Mouse (Mus musculus) cerebellum, adult 2 months (tissue): ENCODE measurements at regions not wholly inside any gene's neighbourhood (a gene's known extent, or its start where the extent isn't known, plus 50 kb on each side); places are given as distances from the start of the nearest gene placed in this dataset.

Experiments
- DNase-seq, 2 experiments: peaks; one replicate each; pipeline ENCODE4 v3.0.0; 2021
- H3K27ac ChIP-seq: fragments of 200-500 bp; 2 replicates; pipeline ENCODE4 v1.5.1; 2012; ENCODE audit warnings: low read length, control low read depth, inconsistent platforms; ENCODE audit not compliant: insufficient read depth
- H3K27me3 ChIP-seq: fragments of 200-500 bp; 2 replicates; pipeline ENCODE4 v1.6.1; 2012; ENCODE audit warnings: inconsistent platforms, mild to moderate bottlenecking, low read length, moderate library complexity; ENCODE audit not compliant: control insufficient read depth, insufficient read depth
- H3K4me1 ChIP-seq: fragments of 200-500 bp; 2 replicates; pipeline ENCODE4 v1.6.1; 2011; ENCODE audit warnings: low read length; ENCODE audit not compliant: control insufficient read depth, insufficient read depth
- H3K4me3 ChIP-seq: fragments of 200-500 bp; replicated peaks from 2 replicates; pipeline ENCODE3; 2011; ENCODE audit warnings: mild to moderate bottlenecking, low read depth, low read length, control low read depth; ENCODE audit not compliant: insufficient read depth
- CTCF ChIP-seq: fragments of 200-500 bp; IDR thresholded peaks from 2 replicates; pipeline ENCODE4 v1.5.1; 2011; ENCODE audit warnings: low read depth, mild to moderate bottlenecking, control low read depth, low read length, moderate library complexity, borderline replicate concordance; ENCODE audit not compliant: insufficient read depth
- POLR2A ChIP-seq: fragments of 200-500 bp; IDR thresholded peaks from 2 replicates; pipeline ENCODE4 v1.6.1; 2011; ENCODE audit warnings: low read length, control low read depth, borderline replicate concordance; ENCODE audit not compliant: insufficient read depth
- WGBS: fragments of 180-500 bp; shearing (Covaris S2); methylation state at CpG from one replicate; pipeline ENCODE4 v1.1.7; 2018; 5-methylcytosine and 5-hydroxymethylcytosine counted together

DNA sequence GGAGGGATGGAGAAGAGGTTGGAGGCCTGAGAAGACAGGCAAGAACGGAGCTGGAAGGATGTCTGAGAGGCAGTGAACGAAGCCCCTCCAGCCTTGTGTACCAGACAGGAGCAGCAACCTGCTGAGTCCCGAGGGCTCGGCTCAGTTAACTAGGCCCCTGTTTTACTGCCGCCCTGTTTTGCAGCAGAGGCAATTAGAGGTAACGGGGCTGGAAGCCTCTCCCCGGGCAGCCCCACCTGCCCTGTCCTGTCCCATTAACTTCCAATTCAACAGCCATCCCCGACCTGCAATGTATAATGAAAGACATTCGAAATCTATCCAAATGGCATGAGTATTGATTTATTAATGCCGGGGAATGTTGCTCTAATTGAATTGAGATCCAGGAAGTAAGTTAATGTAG is 70.5 kb upstream of the Runx3 start:
- TF ChIP-seq CTCF (no peak), POLR2A (no peak)
- 88% methylated on average over 10 of the region's 10 CpGs for WGBS
- no peaks in the 10 kb centered on the region for H3K27me3 ChIP-seq
- DNase-seq, result no peak
- no peak overlapping the region for H3K4me3 ChIP-seq
- H3K4me1 ChIP-seq, result no peaks in the 10 kb centered on the region
- H3K27ac ChIP-seq, result no peak overlapping the region

DNA sequence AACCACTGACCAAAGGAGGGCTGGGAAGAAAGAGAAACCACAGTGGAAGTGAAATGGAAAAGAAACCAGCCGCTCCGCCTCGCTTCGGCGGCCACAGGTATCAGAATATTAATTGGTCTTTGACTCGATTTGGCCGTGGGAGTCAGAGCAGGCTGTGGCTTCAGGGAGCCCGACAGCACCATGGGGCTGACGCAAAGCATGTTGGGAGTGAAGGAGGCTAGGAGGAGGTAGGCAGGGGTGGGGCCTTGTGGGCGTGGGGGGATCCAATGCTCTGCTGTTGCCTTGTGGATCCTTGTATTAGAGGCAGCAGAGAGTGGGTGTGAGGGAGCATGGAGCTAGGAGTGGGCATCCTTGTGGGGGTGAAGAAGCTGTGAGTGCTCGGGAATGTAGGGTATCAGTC is 69.0 kb upstream of the Runx3 start:
- H3K4me1 ChIP-seq, result no peaks in the 10 kb centered on the region
- 82% methylated on average over 11 of the region's 11 CpGs for WGBS
- TF ChIP-seq POLR2A, result no peak
- no peak for TF ChIP-seq CTCF

DNA sequence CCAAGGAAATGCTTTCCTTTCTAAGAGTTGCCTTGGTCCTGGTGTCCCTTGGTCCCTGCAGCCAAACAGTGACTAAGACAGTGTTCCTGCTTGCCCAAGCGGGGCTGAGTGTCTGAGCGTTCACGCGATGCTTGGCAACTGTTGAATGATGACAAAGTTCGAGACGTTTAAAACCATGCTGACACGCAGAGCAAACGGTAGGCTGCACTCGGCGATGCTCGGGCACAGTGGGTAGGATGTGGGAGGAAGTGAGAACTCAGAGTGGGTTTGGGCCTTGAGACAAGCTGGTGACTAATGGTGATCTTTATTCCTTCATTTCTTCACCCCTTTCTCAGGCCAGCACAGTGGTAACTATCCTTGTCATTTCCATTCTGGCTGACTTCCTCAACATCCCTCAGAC is 66.9 kb upstream of the Runx3 start:
- WGBS, result 89% methylated on average over 11 of the region's 11 CpGs
- H3K27me3 ChIP-seq, result no peaks in the 10 kb centered on the region
- H3K4me1 ChIP-seq, result no peaks in the 10 kb centered on the region
- H3K4me3 ChIP-seq, result no peak overlapping the region
- no peak for TF ChIP-seq CTCF
- no peak for TF ChIP-seq POLR2A
- no peak for DNase-seq
- no peak overlapping the region for H3K27ac ChIP-seq

More for the DNA sequence above, 69.0 kb upstream of the Runx3 start:
- Histone ChIP-seq H3K4me3 (no peak overlapping the region), H3K27me3 (no peaks in the 10 kb centered on the region), H3K27ac (no peak overlapping the region)
- DNase-seq, result no peak

DNA sequence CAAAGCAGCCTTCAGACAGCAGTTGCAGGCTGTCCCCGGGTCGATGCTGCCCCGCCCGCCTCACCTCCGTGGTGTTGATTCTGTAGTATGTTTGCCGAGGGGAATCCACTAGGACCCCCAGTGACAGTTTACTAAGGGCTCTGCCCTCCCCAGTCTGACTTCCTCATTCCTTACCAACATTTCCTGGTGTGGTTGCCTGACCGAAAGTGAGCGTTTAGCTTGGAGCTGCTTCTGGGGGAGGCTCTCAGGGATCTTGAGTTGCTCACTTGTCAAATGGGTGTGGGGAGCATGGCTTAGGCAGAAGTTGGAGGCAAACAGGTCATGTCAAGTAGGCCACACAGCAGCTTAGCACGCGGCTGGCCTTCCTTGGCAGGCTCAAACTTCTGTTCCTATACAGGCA is 66.1 kb upstream of the Runx3 start:
- WGBS, result 91% methylated on average over 10 of the region's 10 CpGs
- TF ChIP-seq CTCF (no peak), POLR2A (no peak)
- Histone ChIP-seq H3K27ac (no peak overlapping the region), H3K4me3 (no peak overlapping the region), H3K27me3 (no peaks in the 10 kb centered on the region), H3K4me1 (no peaks in the 10 kb centered on the region)
- no peak for DNase-seq

DNA sequence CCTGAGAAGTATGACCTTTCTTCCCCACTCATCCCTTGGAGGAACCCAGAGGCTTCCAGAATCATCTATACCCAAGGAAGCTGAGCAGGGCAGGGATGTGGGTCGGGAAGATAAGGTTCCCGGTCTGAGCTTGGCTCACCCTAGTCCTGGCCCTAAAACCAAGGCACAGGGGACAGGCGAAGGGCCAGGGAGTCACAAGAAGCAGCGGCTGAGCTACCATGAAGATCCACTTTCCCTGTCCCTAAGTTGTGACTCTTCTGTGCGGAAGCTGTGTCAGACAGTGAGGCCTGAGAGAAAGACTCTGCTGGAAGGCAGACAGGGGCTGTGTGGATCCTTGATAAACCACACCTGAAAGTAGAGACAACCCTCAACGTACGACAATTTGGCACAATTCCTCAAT is 64.1 kb upstream of the Runx3 start:
- H3K4me3 ChIP-seq, result no peak overlapping the region
- no peak overlapping the region for H3K27ac ChIP-seq
- DNase-seq, result no peak
- H3K4me1 ChIP-seq, result no peaks in the 10 kb centered on the region
- no peaks in the 10 kb centered on the region for H3K27me3 ChIP-seq
- no peak for TF ChIP-seq CTCF
- TF ChIP-seq POLR2A, result no peak
- WGBS, result 92% methylated on average over 7 of the region's 7 CpGs

DNA sequence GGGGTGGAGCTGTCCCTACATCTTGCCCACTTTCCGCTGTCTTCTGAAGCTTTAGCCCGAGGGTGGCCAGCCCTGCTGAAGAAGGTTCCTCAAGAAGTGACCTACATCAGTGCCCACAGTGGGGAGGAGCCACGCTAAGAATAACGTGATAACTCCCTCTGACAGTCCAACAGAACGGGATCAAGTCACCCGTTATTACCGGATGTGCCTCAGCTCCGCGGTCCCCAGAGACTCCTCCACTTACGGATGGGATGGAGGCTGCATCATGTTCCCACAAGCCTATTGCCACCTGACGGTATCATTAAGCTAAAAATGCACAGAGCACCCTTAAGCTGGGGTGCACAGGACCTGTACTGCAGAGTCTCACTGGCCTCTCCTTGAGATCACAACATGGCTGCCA is 63.2 kb upstream of the Runx3 start:
- Histone ChIP-seq H3K27ac (no peak overlapping the region), H3K4me3 (no peak overlapping the region), H3K27me3 (no peaks in the 10 kb centered on the region), H3K4me1 (no peaks in the 10 kb centered on the region)
- TF ChIP-seq POLR2A, result no peak
- no peak for TF ChIP-seq CTCF
- DNase-seq, result no peak
- WGBS, result 86% methylated on average over 11 of the region's 11 CpGs

DNA sequence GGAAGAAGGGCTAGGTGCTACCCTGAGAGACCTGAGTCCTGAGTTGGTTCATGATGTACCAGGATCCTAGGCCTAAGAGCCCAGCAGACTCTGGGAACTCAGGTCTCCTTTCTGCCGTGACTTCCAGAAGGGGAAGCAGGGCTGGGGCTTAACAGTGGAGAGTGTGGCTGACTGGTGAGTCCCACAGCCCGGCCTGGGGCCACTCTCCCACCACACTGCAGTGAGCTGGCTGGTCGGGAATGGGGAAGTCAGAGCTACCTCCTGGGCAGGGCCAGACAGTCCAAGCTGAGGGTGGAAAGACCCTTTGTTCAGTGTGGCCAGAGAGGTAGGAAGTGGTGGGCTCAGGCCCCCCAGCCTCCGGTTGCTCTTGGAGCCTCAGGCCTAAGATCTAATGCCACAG is 61.6 kb upstream of the Runx3 start:
- TF ChIP-seq CTCF (no peak), POLR2A (no peak)
- H3K4me1 ChIP-seq, result no peaks in the 10 kb centered on the region
- WGBS, result 81% methylated on average over 4 of the region's 4 CpGs

DNA sequence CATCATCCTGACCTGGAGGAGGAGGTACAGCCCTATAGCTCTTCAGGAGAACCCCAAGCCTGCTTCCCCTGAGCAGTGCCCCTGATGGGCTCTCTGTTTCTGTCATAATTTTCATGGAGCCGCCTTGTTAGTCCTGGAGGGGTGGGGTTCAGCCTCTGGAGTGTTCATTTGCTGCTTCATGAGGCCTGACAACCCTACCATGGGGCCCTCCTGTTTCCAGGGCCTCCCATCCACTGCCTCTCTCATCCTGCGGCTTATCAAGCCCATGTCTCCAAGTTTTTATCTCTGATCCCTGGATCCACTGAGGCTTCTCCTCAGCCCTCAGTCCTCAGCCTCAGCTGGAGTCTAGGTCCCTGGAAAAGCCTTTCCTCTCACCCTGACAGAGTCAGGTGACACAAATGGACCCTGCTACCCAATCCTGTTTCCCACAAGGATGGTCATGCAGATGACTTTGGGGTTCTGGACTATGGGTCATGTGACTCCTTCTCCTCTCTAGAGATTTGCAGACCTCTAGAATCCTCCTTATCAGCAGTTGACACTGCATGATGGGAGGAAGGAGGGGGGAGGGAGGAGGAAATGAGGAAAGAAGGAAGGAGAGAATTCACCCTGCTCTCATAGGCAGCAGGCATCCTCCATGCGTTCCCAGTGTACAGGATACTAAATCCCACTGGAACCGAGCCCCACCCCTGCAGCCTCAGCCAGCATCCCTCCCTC is 59.3 kb upstream of the Runx3 start:
- H3K27ac ChIP-seq, result no peak overlapping the region
- 73% methylated on average over 4 of the region's 4 CpGs for WGBS
- H3K4me3 ChIP-seq, result no peak overlapping the region
- DNase-seq, result no peak
- TF ChIP-seq CTCF (no peak), POLR2A (no peak)
- no peaks in the 10 kb centered on the region; the same call in 1 of the 2 replicates for H3K4me1 ChIP-seq
- H3K27me3 ChIP-seq, result no peaks in the 10 kb centered on the region

More for the DNA sequence above, 61.6 kb upstream of the Runx3 start:
- no peaks in the 10 kb centered on the region for H3K27me3 ChIP-seq
- no peak for DNase-seq
- no peak overlapping the region for H3K27ac ChIP-seq
- H3K4me3 ChIP-seq, result no peak overlapping the region
